Mouse (Mus musculus) c-Kit-positive CD71-negative TER-119-negative erythroid progenitor cells, embryonic 14.5 days (primary cell): Measurements from ENCODE around the gene Disp3.

Source experiments
- DNase-seq: peaks from one replicate; pipeline ENCODE4 v3.0.0-alpha.2; 2013; ENCODE audit warnings: low read depth

Gene Disp3

DNA sequence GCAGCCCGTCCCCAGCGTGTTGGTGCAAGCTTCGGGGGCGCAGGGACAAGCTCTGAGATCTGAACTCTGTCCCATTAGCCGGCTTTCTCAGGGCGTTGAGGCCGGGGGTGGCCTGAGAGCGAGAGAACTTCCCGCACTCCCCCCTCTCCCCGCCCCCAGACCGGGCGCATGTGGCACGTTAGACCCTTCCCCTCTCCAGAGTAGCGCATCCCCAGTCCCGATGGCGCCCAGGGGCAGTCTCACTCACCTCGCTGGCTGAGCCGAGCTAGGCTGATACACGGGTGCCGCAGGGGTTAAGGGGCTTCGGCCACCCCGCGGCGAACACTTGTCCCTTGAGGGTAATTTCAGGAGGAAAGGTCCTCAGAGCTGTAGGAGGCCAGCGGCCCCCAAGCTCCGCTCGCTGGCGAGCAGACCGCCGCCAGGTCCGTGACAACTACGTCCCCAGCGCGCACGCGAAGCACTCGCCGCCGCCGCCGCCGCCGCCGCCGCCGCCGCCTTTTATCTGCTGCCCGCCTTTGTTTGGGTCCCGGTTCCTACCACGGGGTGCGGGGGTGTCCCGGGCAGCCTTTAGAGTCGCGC is at the start of gene Disp3:
TSS of gene Disp3 (minus strand) at position 490 of the 579 bp plus-strand sequence.
- DNase-seq = no peak

DNA sequence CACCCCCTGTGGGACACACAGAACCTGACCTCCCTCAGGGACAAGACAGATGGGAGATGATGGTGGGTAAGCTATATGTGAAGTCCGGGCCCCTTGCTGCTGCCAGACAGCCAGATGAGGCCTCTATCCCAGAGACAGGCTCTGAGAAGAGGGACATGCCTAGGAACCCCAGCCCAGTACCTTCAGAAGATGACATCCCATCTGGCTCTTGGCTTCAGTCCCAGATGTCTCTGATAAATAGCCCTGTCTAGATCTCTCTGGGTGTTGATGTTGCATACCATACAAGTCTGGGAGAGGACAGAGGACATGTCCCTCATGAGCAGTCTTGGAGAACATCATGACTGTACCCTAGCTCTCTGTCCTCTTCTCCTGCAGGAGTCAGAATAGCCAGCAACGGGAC is 42.5 kb upstream of the Disp3 start:
- DNase-seq = no peak

DNA sequence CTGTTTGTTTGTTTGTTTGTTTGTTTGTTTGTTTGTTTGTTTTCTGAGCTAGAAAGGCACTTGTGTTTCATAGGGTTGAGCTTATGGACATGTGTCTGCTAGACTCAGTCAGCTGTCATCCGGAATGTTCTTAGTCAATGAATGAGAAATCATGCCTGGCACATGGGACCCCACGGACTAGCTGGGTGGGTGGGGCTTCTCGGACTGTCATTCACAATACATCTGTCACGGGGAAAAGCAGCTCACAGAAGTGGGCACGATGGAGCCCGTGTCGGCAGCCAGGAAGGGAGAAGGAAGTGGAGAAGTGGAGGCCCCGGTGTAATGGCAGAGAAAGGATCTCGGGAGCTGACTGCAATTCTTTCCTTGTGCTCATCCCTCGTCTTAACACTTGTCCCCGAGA is 41.7 kb upstream of the Disp3 start:
- no peak for DNase-seq

DNA sequence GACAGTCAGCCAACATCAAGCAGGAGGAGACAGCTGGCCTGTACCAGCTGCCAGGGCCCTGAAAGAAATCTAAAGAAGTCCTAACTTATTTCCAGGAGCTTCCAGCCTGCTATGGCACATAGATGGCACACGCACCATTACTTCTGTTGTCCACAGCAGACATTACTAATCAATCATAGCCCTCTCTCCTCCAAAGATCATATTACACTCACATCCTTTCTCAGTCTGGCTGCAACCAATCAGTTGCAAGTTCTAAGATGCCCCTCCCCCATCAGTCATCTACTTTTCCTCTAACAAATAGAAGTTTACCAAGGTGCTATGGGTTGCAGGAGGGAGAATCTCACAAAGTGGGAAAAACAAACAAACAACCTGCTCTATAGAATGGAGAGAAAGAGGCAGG is 40.5 kb upstream of the Disp3 start:
- no peak for DNase-seq

DNA sequence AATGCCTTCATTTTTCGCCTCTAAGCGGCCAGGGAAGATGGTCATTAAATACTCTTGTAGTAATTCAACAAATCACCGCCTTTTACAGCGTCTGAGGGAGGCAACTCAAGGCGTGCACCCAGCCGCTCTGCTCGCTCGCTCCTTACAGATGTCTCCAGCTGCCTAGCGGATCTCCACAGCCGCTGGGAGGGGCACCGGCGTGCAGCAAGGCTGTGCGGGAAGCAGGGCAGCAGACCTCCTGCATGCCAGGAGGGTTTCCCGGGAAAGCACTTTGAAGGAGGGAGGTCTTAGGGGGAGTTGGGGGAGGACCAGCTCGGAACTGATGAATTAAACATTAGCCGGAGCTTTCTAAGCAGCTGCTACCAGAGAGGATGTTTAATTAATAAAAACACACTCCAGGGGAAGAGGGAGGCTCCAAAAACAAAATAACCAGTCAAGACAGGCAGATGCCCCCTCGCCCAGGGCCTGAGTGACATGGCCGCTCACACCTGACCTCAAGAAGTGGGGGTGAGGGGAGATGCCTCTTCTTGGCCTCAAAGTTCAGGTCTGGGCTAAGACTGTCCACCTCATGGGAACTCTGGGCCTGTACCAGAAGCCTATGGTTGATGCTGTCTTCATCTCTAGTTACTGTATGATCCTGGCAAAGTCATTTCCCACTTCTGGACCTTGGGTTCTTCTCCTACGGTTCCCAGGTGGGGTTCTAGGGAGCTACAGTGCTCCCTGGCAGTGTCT is 39.7 kb upstream of the Disp3 start:
- DNase-seq = no peak

DNA sequence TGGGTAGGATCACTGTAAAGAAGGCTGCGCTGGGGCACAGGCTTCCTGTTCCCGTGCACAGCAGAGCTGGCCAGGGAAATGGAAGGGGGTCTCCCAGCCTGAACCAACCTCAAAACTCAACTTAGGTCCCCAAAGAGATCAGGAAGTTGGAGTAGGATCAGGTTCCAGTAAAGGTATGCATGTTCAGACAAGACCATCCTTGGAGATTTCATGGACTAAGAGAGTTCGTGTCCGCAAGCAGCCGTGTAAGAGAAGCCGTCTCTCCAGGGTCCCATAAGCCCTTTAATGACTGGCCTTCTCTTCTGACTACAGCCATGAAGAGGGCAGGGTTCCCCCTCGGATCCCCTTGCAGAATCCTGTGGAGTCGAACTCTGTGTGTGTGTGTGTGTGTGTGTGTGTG is 39.0 kb upstream of the Disp3 start:
- no peak for DNase-seq

DNA sequence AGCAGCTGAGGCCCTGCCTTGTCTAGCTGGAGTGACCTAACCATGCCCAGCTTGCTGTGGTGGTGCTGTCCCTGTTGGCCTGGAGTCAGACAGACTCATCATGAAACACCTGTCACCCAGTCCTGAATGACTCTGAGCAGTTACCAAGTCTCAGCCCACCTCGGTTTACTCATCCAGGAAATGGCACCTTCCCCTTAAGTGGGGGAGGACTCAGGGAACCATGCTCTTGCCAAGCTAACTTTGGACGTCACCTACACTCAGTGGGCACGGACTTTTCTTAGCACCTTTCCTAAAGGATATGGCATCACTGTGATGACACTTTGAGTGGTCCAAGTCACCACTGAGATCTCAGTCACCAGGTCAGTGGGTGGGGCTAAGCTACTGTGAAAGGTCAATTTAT is 38.2 kb upstream of the Disp3 start:
- no peak for DNase-seq

DNA sequence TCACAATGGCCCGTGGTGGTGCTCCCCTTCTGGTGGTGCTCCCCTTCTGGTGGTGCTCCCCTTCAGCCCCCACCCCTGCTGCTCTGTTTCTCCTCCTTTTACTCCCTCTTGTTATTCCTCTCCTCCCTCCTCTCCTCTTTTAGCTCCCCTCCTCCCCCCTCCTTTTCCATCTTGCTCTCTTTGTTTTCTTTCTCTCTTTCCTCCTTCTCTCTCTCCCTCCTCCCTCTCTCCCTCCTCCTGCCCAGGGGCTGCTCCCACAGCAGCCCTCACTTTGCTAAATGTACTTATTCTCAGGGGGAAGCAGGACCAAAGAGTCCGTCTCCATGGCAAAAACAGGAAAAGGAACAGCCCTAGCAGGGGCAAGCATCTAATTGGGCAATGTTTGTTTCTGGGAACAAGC is 37.3 kb upstream of the Disp3 start:
- no peak for DNase-seq

DNA sequence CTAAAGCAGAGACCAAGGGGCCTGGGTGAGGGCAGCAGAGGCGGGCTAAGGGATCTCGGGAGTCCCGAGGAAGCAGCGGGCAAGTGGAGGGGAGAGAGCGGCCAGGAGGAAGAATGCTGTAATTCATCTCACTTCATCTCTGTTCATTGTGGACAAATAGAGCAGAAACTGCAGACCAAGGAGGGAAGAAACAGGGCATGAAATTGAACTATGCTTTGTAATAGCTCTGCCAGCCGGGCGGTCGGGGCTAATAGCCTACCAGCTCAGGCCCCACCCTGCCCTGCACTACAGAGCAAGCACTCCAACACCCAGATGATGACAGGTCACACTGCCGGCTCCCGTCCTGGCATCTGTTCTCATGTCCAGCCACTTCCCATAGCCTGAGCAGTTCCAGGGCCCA is 34.4 kb upstream of the Disp3 start:
- no peak for DNase-seq

DNA sequence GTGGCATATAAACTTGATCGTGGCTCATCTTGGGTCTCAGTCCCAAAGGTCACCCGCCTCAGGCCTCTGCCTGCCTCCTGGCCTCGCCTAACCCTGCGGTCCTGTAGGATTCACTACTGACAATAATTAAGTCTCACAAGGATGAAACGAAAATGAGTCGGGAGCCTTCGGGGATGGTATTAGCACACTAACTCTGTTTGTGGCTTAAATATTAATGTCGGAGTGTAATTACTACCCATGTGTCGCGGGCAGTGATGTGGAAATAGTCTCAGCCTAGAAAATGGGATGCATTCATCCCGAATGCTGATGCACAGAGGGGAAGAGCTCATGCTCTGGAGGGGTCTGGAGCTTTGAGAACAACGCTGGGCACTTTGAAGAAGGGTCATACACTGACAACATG is 31.6 kb upstream of the Disp3 start:
- DNase-seq = no peak

DNA sequence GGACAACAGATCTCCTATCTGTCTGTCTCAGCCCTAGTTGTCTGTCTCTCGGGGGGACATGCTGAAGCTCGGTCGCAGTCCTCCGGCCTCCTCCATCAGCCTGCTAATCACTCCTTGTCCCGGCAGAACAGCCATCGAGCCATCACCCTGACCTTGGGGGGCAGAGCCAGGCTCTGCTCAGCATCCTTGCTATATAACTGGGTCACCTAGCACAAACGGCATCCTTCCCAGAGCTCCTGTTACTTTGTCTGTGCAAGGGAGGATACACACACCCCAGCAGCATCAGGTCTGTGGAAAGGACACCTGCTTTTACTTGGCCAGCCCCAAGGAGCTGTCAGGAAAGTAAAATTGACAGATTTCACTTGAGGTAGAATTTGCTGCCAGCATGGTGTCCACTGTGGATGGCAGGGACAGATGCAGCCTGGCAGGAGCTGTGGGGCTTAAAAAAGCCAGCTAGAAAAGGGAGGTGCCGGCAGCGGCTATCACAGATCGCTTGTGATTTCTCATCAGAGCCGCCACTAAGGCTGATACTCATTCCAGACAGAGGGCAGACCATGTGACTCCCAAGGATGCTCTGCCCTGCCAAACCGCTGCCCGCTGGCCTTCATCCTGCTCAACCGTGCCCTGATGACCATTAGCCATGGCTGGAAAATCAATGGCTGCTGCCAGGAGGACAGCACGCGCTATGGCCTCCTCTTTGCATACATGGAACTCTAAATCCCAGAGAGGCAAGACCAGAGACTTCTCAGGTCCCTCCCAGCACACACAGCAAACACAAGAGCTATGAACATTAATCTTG is 27.8 kb upstream of the Disp3 start:
- DNase-seq = no peak

DNA sequence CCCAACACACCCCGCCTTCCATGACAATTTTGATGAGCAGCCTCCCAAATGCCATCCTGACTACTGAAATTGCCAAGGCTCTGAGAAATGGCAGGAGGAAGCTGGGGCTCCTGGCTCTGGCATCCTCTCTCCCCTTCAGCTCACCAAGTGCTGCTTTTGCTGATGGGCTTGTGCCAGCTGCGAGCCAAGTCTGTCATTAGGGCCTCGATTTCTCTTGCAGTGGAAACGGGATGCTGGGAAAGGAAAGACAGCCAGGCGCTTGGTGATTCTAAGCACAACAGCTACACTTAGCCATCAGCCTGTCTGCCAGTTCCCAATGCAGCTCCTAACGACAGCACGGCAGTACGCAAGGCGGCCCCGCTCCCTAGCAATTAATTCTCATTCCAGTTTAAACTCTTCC is 26.6 kb upstream of the Disp3 start:
- DNase-seq = no peak

DNA sequence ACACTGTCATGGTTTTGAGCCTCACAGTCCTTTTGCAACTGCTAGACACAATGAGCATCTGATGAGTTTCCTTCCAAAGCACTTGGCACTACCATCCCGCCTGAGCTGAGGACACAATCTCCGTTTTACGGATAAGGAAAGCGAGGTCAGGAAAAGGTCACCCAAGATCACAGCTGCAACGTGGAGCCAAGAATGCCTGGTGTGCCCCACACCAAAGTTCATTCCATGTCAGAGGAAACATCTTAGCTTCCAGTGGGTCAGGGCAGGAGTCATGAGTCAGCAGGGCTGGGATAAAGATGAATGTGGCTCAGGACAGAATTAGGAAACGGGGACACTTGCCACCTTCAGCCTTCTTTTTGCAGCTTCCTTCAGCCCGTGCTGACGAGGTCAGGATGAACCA is 25.8 kb upstream of the Disp3 start:
- DNase-seq = no peak

DNA sequence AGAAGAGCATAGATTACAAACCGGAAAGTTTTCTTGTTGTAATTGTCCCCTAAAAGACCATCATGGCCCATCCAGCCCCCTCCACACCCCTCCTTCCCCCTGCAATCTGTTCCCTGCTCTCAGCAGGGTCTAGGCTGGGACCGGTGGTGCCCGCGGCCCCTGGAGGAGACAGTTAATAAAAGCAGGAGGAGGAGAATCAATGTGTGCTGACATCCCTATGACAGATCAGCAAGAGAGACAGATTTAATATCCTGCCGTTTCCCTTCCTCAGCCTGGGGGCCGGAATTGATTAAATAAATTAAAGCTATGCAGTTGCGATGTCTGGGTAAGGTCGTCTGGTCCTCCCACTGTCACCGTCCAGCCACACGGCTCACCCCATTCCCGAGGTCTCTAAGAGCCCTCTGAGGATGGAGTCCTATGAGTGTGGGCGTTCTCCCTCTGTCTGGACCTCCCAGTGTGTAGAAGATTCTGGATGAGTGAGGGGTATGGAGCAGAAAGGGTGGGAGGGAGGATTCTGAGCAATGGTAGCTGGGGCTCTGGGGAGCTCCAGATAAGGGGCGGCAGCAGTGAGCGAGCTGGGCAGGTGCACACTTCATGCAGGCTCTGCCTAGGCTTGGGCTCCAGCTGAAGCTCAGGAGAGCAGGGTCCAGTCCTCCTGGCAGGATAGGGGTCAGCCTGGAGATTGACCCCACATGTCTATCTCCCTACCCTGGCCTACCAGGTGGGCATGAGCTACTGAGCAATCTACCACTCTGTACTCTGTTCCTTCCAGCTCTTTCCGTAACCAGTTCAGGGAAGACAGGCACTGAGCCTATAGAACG is 24.7 kb upstream of the Disp3 start:
- DNase-seq = no peak

DNA sequence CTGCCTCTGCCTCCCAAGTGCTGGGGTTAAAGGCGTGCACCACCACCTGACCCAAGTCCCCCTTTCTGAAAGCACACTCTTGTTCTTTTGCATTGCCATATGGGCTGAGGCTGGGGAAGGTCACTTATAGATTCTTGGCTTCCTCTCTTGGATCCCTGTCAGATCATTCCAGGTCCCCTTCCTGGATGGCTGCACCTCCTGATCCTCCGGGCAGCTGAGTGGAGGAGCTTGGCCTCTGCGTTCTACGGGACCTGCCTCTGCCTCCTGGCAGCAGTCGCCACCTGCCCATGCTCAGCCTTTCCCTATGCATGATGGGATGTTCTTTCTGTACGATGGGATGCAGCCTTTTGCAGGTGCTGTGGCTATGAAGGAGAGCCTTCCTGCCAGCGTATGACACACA is 23.1 kb upstream of the Disp3 start:
- no peak for DNase-seq

DNA sequence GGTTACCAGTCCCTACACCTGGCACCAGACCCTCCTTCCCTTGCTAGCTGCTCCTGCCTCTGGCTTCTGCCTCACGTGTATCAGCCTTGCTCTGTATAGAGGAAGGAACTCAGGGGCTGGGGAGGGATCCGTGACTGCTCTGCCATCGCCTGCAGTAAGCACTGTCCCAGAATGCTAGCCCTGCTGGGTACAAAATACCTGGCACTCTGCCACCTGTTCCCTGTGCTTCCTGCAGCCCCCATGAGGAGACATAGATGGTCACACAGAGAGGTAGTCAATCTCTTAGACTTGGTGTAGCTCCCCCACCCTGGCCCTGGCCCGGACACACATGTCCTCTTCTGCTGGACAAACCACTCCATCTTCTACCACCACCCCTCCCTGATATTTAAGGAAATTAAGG is 22.4 kb upstream of the Disp3 start:
- DNase-seq = no peak

DNA sequence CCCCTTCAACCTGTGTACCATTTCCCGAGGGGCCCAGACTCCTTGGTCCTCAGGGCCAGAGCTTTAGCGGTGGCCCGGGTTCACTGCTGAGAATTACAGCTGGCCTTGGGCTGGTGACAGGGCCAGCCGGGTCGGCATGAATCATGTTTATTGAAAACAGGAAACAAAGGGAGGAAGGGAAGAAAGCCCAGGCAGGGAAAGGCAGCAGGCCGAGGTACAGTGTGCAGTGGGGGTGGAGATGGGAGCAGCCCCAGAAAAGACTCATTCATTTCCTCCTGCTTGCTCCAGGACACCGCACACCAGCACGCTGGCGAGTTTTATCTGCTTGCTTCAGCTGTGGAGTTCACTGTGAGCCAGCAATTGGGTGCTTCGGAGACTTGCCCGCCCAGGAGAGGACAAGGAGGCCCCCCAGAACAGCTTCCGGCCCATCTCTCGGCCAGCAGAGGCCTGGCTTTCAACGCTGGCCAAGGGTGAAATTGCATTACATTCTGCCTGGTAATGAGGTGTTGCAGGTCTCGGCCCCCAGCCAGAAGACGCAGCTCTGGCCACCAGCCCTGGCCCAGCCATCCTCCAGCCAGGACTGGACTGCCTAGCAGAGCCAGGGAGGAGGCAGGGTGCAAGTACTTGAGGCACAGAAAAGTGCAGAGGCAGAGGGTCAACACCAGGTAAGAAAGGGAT is 18.8 kb upstream of the Disp3 start:
- peak; percentile 9 for DNase-seq

DNA sequence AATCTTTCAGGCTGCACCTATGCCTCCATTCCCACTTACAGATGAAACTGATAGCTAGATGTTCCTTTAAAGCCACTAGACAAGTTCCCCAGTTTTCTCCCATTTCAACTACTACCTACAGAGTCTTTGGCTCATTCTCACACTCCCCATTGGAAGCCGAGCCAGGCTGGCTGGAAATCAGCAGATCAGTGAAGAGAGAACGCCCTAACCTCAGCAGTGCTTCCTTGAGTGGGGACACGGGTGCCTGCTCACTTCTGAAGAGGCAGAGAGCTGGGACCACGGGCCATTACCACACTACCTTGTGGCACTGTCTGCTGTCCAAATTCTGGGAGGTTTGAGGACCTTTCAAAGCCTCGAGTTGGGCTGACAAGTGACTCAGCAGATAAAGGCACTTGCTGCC is 11.0 kb upstream of the Disp3 start:
- DNase-seq = no peak

DNA sequence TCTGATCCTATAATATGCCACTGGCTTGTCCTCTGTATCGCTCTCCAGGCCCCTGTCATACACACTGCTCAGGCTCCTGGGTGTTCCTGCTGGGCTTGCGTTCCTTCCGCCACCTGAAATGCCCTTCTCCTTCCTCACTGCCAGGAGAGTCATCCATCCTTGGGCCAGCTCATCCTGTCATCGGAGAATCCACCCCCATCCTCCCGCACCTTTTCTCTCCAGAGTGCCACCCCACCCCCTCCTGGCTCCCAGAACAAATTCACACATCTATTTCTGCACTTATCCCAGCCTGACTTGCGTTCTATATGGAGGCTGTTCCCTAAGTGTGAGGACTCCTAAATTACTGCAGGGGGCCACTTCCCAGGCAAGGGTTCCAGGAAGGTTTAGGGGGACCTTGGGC is 9.9 kb upstream of the Disp3 start:
- no peak for DNase-seq

DNA sequence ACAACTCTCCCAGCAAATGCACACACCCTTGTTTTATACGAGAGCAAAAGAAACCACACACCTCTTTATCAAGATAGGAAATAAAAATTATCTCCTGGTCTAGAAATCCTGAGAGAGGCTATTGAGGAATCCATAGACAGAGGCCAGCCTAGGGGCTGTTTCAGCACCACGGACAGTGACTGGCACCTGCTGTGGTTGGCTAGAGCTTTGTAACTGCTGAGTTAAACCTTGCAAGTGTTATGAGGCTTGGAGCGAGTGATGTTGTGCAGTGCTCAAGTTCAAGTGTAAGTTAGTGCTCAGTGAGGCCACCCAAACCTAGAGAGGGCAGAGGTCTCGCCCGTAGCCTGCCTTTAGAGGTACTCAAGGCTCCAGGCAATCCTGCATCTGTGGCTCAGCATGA is 5.6 kb upstream of the Disp3 start:
- DNase-seq = peak; percentile 52

DNA sequence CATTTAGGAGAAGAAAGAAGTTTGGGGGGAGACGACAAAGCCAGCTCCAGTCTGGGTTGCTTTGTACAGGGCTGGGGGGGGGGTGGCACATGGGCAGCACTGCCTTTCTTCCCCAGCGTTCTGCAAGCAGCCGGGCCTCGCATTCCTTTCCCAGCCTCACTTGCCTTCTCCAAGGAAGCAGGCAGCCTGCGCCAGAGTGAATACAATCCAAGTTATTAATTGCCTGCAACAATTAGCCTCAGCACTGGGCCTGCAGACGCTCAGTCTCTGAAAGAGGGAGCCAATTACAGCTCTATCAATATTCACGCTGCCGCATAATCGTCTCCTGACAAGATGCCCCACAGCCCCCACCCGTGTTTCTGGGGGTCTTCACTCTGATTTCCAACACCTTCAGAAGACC is 4.1 kb upstream of the Disp3 start:
- DNase-seq = no peak

DNA sequence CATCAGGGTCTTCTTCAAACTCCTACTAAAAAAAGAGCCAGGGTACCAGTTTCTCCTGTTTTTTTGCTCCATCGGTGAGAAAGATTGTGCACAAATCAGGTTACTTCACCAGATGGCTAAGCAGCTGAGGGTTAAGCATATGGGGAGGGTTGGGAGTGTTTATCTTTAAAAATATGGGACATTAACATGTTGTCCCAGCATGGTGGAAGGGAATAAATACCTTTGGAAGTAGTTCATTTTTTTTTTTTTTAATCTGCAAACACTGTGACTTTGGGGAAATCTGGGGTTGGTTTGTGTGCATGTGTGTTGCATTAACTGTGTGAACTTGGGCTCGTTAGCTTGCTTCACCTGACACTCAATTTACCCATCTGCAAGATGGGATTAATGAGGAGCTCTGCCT is 3.3 kb upstream of the Disp3 start:
- DNase-seq = no peak
